ENCODE assay signal across 22 mouse cellular contexts in the genomic region with DNA sequence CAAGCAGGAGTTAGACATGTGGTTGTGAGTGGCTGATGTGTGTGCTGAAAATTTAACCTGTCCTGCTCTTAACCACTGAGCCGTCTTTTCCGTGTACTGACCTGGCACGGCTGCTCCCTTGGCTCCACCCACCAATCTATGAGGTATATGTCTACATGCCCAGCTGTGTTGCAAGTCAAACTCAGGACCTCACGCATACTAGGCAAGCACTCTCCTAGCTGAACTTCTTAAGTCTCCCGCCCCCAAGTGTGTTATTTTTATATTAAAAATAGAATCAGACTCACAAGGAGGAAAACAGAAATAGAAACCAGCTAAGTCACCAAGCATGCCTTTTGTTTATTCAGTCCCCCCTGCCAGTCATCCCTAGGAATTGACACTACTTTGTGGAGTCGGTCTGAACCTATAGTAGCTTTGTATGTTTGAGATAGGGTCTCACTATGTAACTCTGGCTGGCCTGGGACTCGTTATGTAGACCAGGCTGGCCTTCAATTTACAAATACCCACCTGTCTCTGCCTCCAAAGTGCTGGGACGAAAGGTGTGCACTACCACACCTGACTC. TPM values are rescaled to one million over a fixed set of nuclear protein-coding genes. Genes with fewer than 3 reads are reported as not detected.
A peak's percentile ranks its signal among the peaks of the same experiment; 100 is the strongest.
DNase-seq lines count a peak whose midpoint lies in the region; ATAC-seq and TF ChIP-seq lines count a peak whose summit lies in the region.
"Had no signal": no experiment of that assay in that cellular context is flagged by ENCODE, and none has a peak within 500 bp of the region (broad histone marks: within the 10 kb centered on the region; RNA-seq: fewer than 3 reads in every experiment).

No protein-coding gene starts in this region.

- H3K36me3 ChIP-seq in embryonic facial prominence, embryonic 15.5 days, result peaks cover 58% of the 10 kb centered on the region
- peaks cover 71% of the 10 kb centered on the region for H3K36me3 ChIP-seq in embryonic facial prominence, embryonic 10.5 days (replicated peaks)
- peaks cover 43% of the 10 kb centered on the region for H3K36me3 ChIP-seq in heart, postnatal 0 days (replicated peaks; ENCODE audit: control insufficient read depth, insufficient read depth, low read length)
- peaks cover 60% of the 10 kb centered on the region for H3K36me3 ChIP-seq in heart, embryonic 10.5 days
- H3K36me3 ChIP-seq in limb, embryonic 10.5 days, result peaks cover 64% of the 10 kb centered on the region

- no peaks in the 10 kb centered on the region for H3K9me3 ChIP-seq in embryonic facial prominence, embryonic 15.5 days (replicated peaks)
- H3K9me3 ChIP-seq in embryonic facial prominence, embryonic 10.5 days, result no peaks in the 10 kb centered on the region
- no peaks in the 10 kb centered on the region for H3K9me3 ChIP-seq in heart, postnatal 0 days (replicated peaks; ENCODE audit: control insufficient read depth, low read length)
- no peaks in the 10 kb centered on the region for H3K9me3 ChIP-seq in heart, embryonic 10.5 days
- H3K9me3 ChIP-seq in limb, embryonic 10.5 days (replicated peaks), result no peaks in the 10 kb centered on the region
- H3K9me3 ChIP-seq: forebrain, embryonic 13.5 days; hindbrain, embryonic 15.5 days; liver, embryonic 12.5 days had no signal

- no peak for ATAC-seq in embryonic facial prominence, embryonic 15.5 days (ENCODE audit: insufficient number of reproducible peaks, low FRiP score, low TSS enrichment, low read depth)
- peak; percentile 31; the same call in 1 of the 2 replicates for ATAC-seq in heart, postnatal 0 days (ENCODE audit: insufficient read depth, low read depth)
- ATAC-seq: forebrain, embryonic 13.5 days; intestine, embryonic 16.5 days; liver, embryonic 12.5 days had no signal

- TF ChIP-seq EP300 in heart, postnatal 0 days (IDR thresholded peaks at IDR 0.05; ENCODE audit: low read depth), result no peak

- H3K4me3 ChIP-seq in embryonic facial prominence, embryonic 15.5 days (replicated peaks), result no peak overlapping the region
- H3K4me3 ChIP-seq in embryonic facial prominence, embryonic 10.5 days, result no peak overlapping the region
- H3K4me3 ChIP-seq in heart, postnatal 0 days (ENCODE audit: low read depth, low read length), result no peak overlapping the region
- no peak overlapping the region for H3K4me3 ChIP-seq in heart, embryonic 10.5 days
- no peak overlapping the region for H3K4me3 ChIP-seq in limb, embryonic 10.5 days
- H3K4me3 ChIP-seq: erythroblast, embryonic 14.5 days; forebrain, embryonic 13.5 days; hindbrain, embryonic 15.5 days; liver, embryonic 12.5 days had no signal

- H3K4me2 ChIP-seq in embryonic facial prominence, embryonic 15.5 days (replicated peaks), result no peak overlapping the region
- no peak overlapping the region for H3K4me2 ChIP-seq in heart, postnatal 0 days (ENCODE audit: low read depth, low read length)
- H3K4me2 ChIP-seq: forebrain, embryonic 13.5 days; hindbrain, embryonic 15.5 days; liver, embryonic 12.5 days had no signal

- WGBS in embryonic facial prominence, embryonic 15.5 days, result 75% methylated on average over 8 of the region's 8 CpGs
- 93% methylated on average over 8 of the region's 8 CpGs for WGBS in embryonic facial prominence, embryonic 10.5 days
- WGBS in heart, postnatal 0 days, result 48% methylated on average over 8 of the region's 8 CpGs
- WGBS in heart, embryonic 10.5 days, result 87% methylated on average over 8 of the region's 8 CpGs
- 94% methylated on average over 8 of the region's 8 CpGs for WGBS in limb, embryonic 10.5 days

- peaks cover 6% of the 10 kb centered on the region; the same call in 1 of the 2 replicates for H3K4me1 ChIP-seq in embryonic facial prominence, embryonic 15.5 days
- H3K4me1 ChIP-seq in embryonic facial prominence, embryonic 10.5 days, result peaks cover 27% of the 10 kb centered on the region
- H3K4me1 ChIP-seq in heart, postnatal 0 days (ENCODE audit: control insufficient read depth, insufficient read depth), result 0 out of 2 replicates have a peak, but pooled peaks cover 5% of the 10 kb centered on the region
- H3K4me1 ChIP-seq in heart, embryonic 10.5 days, result peaks cover 13% of the 10 kb centered on the region; the same call in 1 of the 2 replicates
- H3K4me1 ChIP-seq in limb, embryonic 10.5 days, result peaks cover 31% of the 10 kb centered on the region
- H3K4me1 ChIP-seq: hindbrain, embryonic 15.5 days had no signal

- H3K27me3 ChIP-seq in embryonic facial prominence, embryonic 15.5 days, result no peaks in the 10 kb centered on the region
- peaks cover 6% of the 10 kb centered on the region; the same call in 1 of the 2 replicates for H3K27me3 ChIP-seq in embryonic facial prominence, embryonic 10.5 days (replicated peaks; ENCODE audit: low read depth, poor library complexity, severe bottlenecking)
- no peaks in the 10 kb centered on the region for H3K27me3 ChIP-seq in heart, postnatal 0 days (ENCODE audit: control insufficient read depth, insufficient read depth, low read length)
- H3K27me3 ChIP-seq in heart, embryonic 10.5 days (ENCODE audit: insufficient read depth, poor library complexity, severe bottlenecking), result no peaks in the 10 kb centered on the region
- H3K27me3 ChIP-seq in limb, embryonic 10.5 days (ENCODE audit: low read depth, poor library complexity, severe bottlenecking), result no peaks in the 10 kb centered on the region
- H3K27me3 ChIP-seq: forebrain, embryonic 13.5 days; hindbrain, embryonic 15.5 days; liver, embryonic 12.5 days had no signal

- no peak overlapping the region for H3K9ac ChIP-seq in embryonic facial prominence, embryonic 15.5 days
- H3K9ac ChIP-seq in heart, postnatal 0 days (replicated peaks; ENCODE audit: low read depth, low read length), result no peak overlapping the region
- H3K9ac ChIP-seq: forebrain, embryonic 13.5 days; hindbrain, embryonic 15.5 days; liver, embryonic 12.5 days had no signal

- TF ChIP-seq CTCF in heart, postnatal 0 days (IDR thresholded peaks at IDR 0.05; ENCODE audit: low read depth), result no peak

- DNase-seq in embryonic facial prominence, embryonic 10.5 days (ENCODE audit: low spot score), result no peak
- peak; percentile 62 for DNase-seq in heart, postnatal 0 days (ENCODE audit: low spot score)
- no peak for DNase-seq in heart, embryonic 10.5 days (ENCODE audit: low spot score)
- peak; percentile 76 for DNase-seq in adipocyte (ENCODE audit: low spot score)
- peak; percentile 41 to 43 for DNase-seq in lung, postnatal 4 days
- no peak for DNase-seq in gastrocnemius, adult 18-20 months (ENCODE audit: low spot score)
- DNase-seq in limb, embryonic 10.5 days (ENCODE audit: low spot score), result no peak
- DNase-seq: adrenal gland, postnatal 36 days; cerebellum, adult 8-10 months; gastrocnemius, postnatal 25 days; kidney, postnatal 4 days; layer of hippocampus, adult 9-11 months; thymus, adult 18-20 months; thymus, postnatal 4 days had no signal

- peak overlapping the region; percentile 28; the same call in 1 of the 2 replicates for H3K27ac ChIP-seq in embryonic facial prominence, embryonic 15.5 days (replicated peaks)
- H3K27ac ChIP-seq in embryonic facial prominence, embryonic 10.5 days (replicated peaks), result no peak overlapping the region
- H3K27ac ChIP-seq in heart, postnatal 0 days (ENCODE audit: low read depth), result peak overlapping the region; percentile 27
- H3K27ac ChIP-seq in heart, embryonic 10.5 days, result no peak overlapping the region
- H3K27ac ChIP-seq in limb, embryonic 10.5 days, result no peak overlapping the region
- H3K27ac ChIP-seq: forebrain, embryonic 13.5 days; hindbrain, embryonic 15.5 days; liver, embryonic 12.5 days had no signal

RNA-seq across cellular contexts. Expression of gene Gm128, which starts 3.8 kb away (rescaled TPM):
- polyA plus RNA-seq in embryonic facial prominence, embryonic 15.5 days (2015; fragmentation: Nextera tagmentation; extraction: Ambion mirVana), result 0.54 and 0.80 TPM in 2 replicates
- polyA plus RNA-seq in embryonic facial prominence, embryonic 10.5 days (2016; fragmentation: Nextera tagmentation; extraction: Ambion mirVana), result 0.38 and 0.45 TPM in 2 replicates
- total RNA-seq in heart, postnatal 0 days (2014; rRNA removed; ENCODE audit: low replicate concordance), result 1.1 TPM in 1 of 2 replicates, not detected in the other
- 0.07 TPM in 1 of 2 replicates, not detected in the other for polyA plus RNA-seq in heart, postnatal 0 days (2015; fragmentation: Nextera tagmentation; extraction: Ambion mirVana)
- polyA plus RNA-seq in heart, embryonic 10.5 days (2016; fragmentation: Nextera tagmentation; extraction: Ambion mirVana), result 0.69 and 0.97 TPM in 2 replicates
- not detected for total RNA-seq in gastrocnemius, adult 18-20 months (2021)
- 0.65 and 0.92 TPM in 2 replicates for polyA plus RNA-seq in limb, embryonic 10.5 days (2016; fragmentation: Nextera tagmentation; extraction: Ambion mirVana)
- total RNA-seq: gastrocnemius, postnatal 25 days had no signal
- polyA plus RNA-seq: erythroblast, embryonic 14.5 days had no signal

RNA-seq across cellular contexts. Expression of gene Mllt11, which starts 5.6 kb away (rescaled TPM):
- polyA plus RNA-seq in embryonic facial prominence, embryonic 15.5 days (2015; fragmentation: Nextera tagmentation; extraction: Ambion mirVana), result 18.4 and 19.2 TPM in 2 replicates
- polyA plus RNA-seq in embryonic facial prominence, embryonic 10.5 days (2016; fragmentation: Nextera tagmentation; extraction: Ambion mirVana), result 29.9 and 35.2 TPM in 2 replicates
- 4.3 and 6.1 TPM in 2 replicates for total RNA-seq in heart, postnatal 0 days (2014; rRNA removed; ENCODE audit: low replicate concordance)
- polyA plus RNA-seq in heart, postnatal 0 days (2015; fragmentation: Nextera tagmentation; extraction: Ambion mirVana), result 8.9 and 9.0 TPM in 2 replicates
- polyA plus RNA-seq in heart, embryonic 10.5 days (2016; fragmentation: Nextera tagmentation; extraction: Ambion mirVana), result 10.7 and 11.1 TPM in 2 replicates
- 10 to 100 TPM; 69.8 to 83.1 TPM for total RNA-seq in gastrocnemius, adult 18-20 months (2021)
- 12.0 and 12.3 TPM in 2 replicates for polyA plus RNA-seq in limb, embryonic 10.5 days (2016; fragmentation: Nextera tagmentation; extraction: Ambion mirVana)

RNA-seq across cellular contexts. Expression of gene Cdc42se1, which starts 9.1 kb away (rescaled TPM):
- 121 and 123 TPM in 2 replicates for polyA plus RNA-seq in embryonic facial prominence, embryonic 15.5 days (2015; fragmentation: Nextera tagmentation; extraction: Ambion mirVana)
- 91.1 and 91.2 TPM in 2 replicates for polyA plus RNA-seq in embryonic facial prominence, embryonic 10.5 days (2016; fragmentation: Nextera tagmentation; extraction: Ambion mirVana)
- 75.5 and 78.2 TPM in 2 replicates for total RNA-seq in heart, postnatal 0 days (2014; rRNA removed; ENCODE audit: low replicate concordance)
- 33.6 TPM in 2 replicates for polyA plus RNA-seq in heart, postnatal 0 days (2015; fragmentation: Nextera tagmentation; extraction: Ambion mirVana)
- 59.8 and 74.9 TPM in 2 replicates for polyA plus RNA-seq in heart, embryonic 10.5 days (2016; fragmentation: Nextera tagmentation; extraction: Ambion mirVana)
- total RNA-seq in gastrocnemius, adult 18-20 months (2021), result 10 to 100 TPM; 12.4 to 17.1 TPM
- polyA plus RNA-seq in limb, embryonic 10.5 days (2016; fragmentation: Nextera tagmentation; extraction: Ambion mirVana), result 82.6 and 85.3 TPM in 2 replicates

RNA-seq across cellular contexts. Expression of gene Bnipl, which starts 13.4 kb away (rescaled TPM):
- polyA plus RNA-seq in embryonic facial prominence, embryonic 15.5 days (2015; fragmentation: Nextera tagmentation; extraction: Ambion mirVana), result 10.3 and 10.7 TPM in 2 replicates
- polyA plus RNA-seq in embryonic facial prominence, embryonic 10.5 days (2016; fragmentation: Nextera tagmentation; extraction: Ambion mirVana), result 0.99 and 2.0 TPM in 2 replicates
- 3.9 TPM in 1 of 2 replicates, not detected in the other for total RNA-seq in heart, postnatal 0 days (2014; rRNA removed; ENCODE audit: low replicate concordance)
- polyA plus RNA-seq in heart, postnatal 0 days (2015; fragmentation: Nextera tagmentation; extraction: Ambion mirVana), result not detected in 2 replicates
- 0.22 and 0.43 TPM in 2 replicates for polyA plus RNA-seq in heart, embryonic 10.5 days (2016; fragmentation: Nextera tagmentation; extraction: Ambion mirVana)
- total RNA-seq in gastrocnemius, adult 18-20 months (2021), result not detected
- polyA plus RNA-seq in limb, embryonic 10.5 days (2016; fragmentation: Nextera tagmentation; extraction: Ambion mirVana), result 0.35 and 0.79 TPM in 2 replicates
- total RNA-seq: gastrocnemius, postnatal 25 days; midbrain, postnatal 0 days had no signal
- polyA plus RNA-seq: erythroblast, embryonic 14.5 days; forebrain, embryonic 13.5 days; heart, embryonic 14.5 days; liver, embryonic 12.5 days; midbrain, postnatal 0 days had no signal

RNA-seq across cellular contexts. Expression of gene Gabpb2, which starts 19.9 kb away (rescaled TPM):
- polyA plus RNA-seq in embryonic facial prominence, embryonic 15.5 days (2015; fragmentation: Nextera tagmentation; extraction: Ambion mirVana), result 8.9 and 9.8 TPM in 2 replicates
- 12.0 and 12.5 TPM in 2 replicates for polyA plus RNA-seq in embryonic facial prominence, embryonic 10.5 days (2016; fragmentation: Nextera tagmentation; extraction: Ambion mirVana)
- total RNA-seq in heart, postnatal 0 days (2014; rRNA removed; ENCODE audit: low replicate concordance), result 6.6 and 7.2 TPM in 2 replicates
- 3.1 TPM in 2 replicates for polyA plus RNA-seq in heart, postnatal 0 days (2015; fragmentation: Nextera tagmentation; extraction: Ambion mirVana)
- 8.7 and 8.8 TPM in 2 replicates for polyA plus RNA-seq in heart, embryonic 10.5 days (2016; fragmentation: Nextera tagmentation; extraction: Ambion mirVana)
- total RNA-seq in gastrocnemius, adult 18-20 months (2021), result 10 to 100 TPM in 1 of 2 experiments, 1 to 10 TPM in 1; 7.1 to 10.0 TPM
- polyA plus RNA-seq in limb, embryonic 10.5 days (2016; fragmentation: Nextera tagmentation; extraction: Ambion mirVana), result 11.4 and 13.1 TPM in 2 replicates

Comparison
In these comparisons a context has a peak if more than half of its experiments do, and no peak if none do; other contexts are left out.
1. H3K27ac ChIP-seq: peak in embryonic facial prominence, embryonic 15.5 days (single experiment) and heart, postnatal 0 days (single experiment); none in embryonic facial prominence, embryonic 10.5 days (single experiment), heart, embryonic 10.5 days (single experiment) and limb, embryonic 10.5 days (single experiment).
2. DNase-seq: peak in heart, postnatal 0 days (single experiment), adipocyte (single experiment) and lung, postnatal 4 days (2 of 2); none in embryonic facial prominence, embryonic 10.5 days (single experiment), heart, embryonic 10.5 days (single experiment), gastrocnemius, adult 18-20 months (single experiment) and limb, embryonic 10.5 days (single experiment).